Mouse (Mus musculus) midbrain, embryonic 10.5 days (tissue): Measurements from ENCODE around the gene Defb19. TPM values are rescaled to one million over a fixed set of nuclear protein-coding genes. Genes with fewer than 3 reads are reported as not detected.

Experiments
- DNase-seq: peaks from one replicate; pipeline ENCODE4 v3.0.0-alpha.2; 2017; ENCODE audit warnings: low spot score
- H3K27ac ChIP-seq: fragments of 300-500 bp; sonication (generic); replicated peaks from 2 replicates; pipeline ENCODE4 v1.5.1; 2016; ENCODE audit warnings: mild to moderate bottlenecking
- H3K27me3 ChIP-seq: fragments of 300-500 bp; sonication (generic); 2 replicates; pipeline ENCODE4 v1.6.1; 2016; ENCODE audit warnings: low read depth, mild to moderate bottlenecking; ENCODE audit not compliant: poor library complexity, severe bottlenecking
- H3K36me3 ChIP-seq: fragments of 300-500 bp; sonication (generic); 2 replicates; pipeline ENCODE4 v1.6.1; 2016; ENCODE audit warnings: mild to moderate bottlenecking, moderate library complexity
- H3K4me1 ChIP-seq: fragments of 300-500 bp; sonication (generic); 2 replicates; pipeline ENCODE4 v1.6.1; 2016
- H3K4me3 ChIP-seq: fragments of 300-500 bp; sonication (generic); 2 replicates; pipeline ENCODE4 v1.5.1; 2016; ENCODE audit warnings: mild to moderate bottlenecking, moderate library complexity
- H3K9me3 ChIP-seq: fragments of 300-500 bp; sonication (generic); replicated peaks from 2 replicates; pipeline ENCODE4 v1.6.1; 2016; ENCODE audit warnings: mild to moderate bottlenecking
- WGBS: fragments of 180-500 bp; shearing (Covaris S2); methylation state at CpG from one replicate; pipeline ENCODE4 v1.1.7; 2016; 5-methylcytosine and 5-hydroxymethylcytosine counted together
- polyA plus RNA-seq: library from polyadenylated mRNA; unstranded; fragments of >200 nt; fragmentation: Nextera tagmentation; extraction: Ambion mirVana; gene quantifications from 2 replicates; pipeline ENCODE4 v1.2.1, GENCODE M21; 2016

The Defb19 gene
- polyA plus RNA-seq, 1 experiment from 2014 or later = not detected

- Histone ChIP-seq H3K4me1 (peaks cover 4% of the 10 kb centered on the region; the same call in 1 of the 2 replicates), H3K9me3 (no peaks in the 10 kb centered on the region), H3K27ac (no peak within 1 kb of the TSS), H3K4me3 (no peak within 1 kb of the TSS), H3K36me3 (no peaks in the 10 kb centered on the region), H3K27me3 (no peaks in the 10 kb centered on the region)
- WGBS = 61% methylated on average over 11 of the region's 11 CpGs
- DNase-seq = peak; percentile 28
These were observed 7.9 kb downstream of the Defb19 start, which contains the start of gene Defb21 for GRCm38 (mm10) chr2:152572114-152572794. Gene Defb21 (plus strand): TSS chr2:152572744.

GRCm38 (mm10) chr2:152570313-152570712 is 9.8 kb downstream of the Defb19 start:
- Histone ChIP-seq H3K27me3 (no peaks in the 10 kb centered on the region), H3K36me3 (no peaks in the 10 kb centered on the region), H3K27ac (no peak overlapping the region), H3K9me3 (no peaks in the 10 kb centered on the region), H3K4me3 (no peak overlapping the region), H3K4me1 (no peaks in the 10 kb centered on the region)
- 81% methylated on average over 6 of the region's 6 CpGs for WGBS
- no peak for DNase-seq

GRCm38 (mm10) chr2:152569881-152570280 is 10.2 kb downstream of the Defb19 start:
- DNase-seq = no peak

GRCm38 (mm10) chr2:152569038-152569437 is 11.1 kb downstream of the Defb19 start, which contains the start of gene Gm17416:
Gene Gm17416 (plus strand): TSS chr2:152569338.
- Histone ChIP-seq H3K27ac (no peak within 1 kb of the TSS), H3K9me3 (no peaks in the 10 kb centered on the region), H3K4me1 (no peaks in the 10 kb centered on the region), H3K27me3 (no peaks in the 10 kb centered on the region), H3K36me3 (no peaks in the 10 kb centered on the region), H3K4me3 (no peak within 1 kb of the TSS)
- DNase-seq = no peak
- 89% methylated on average over 5 of the region's 5 CpGs for WGBS

More at GRCm38 (mm10) chr2:152569881-152570280, 10.2 kb downstream of the Defb19 start:
- WGBS = 87% methylated on average over 4 of the region's 4 CpGs
- no peaks in the 10 kb centered on the region for H3K4me1 ChIP-seq
- H3K4me3 ChIP-seq = no peak overlapping the region
- H3K9me3 ChIP-seq = no peaks in the 10 kb centered on the region
- no peak overlapping the region for H3K27ac ChIP-seq
- H3K27me3 ChIP-seq = no peaks in the 10 kb centered on the region
- no peaks in the 10 kb centered on the region for H3K36me3 ChIP-seq

- no peak for DNase-seq
- Histone ChIP-seq H3K4me1 (peaks cover 5% of the 10 kb centered on the region; the same call in 1 of the 2 replicates), H3K36me3 (no peaks in the 10 kb centered on the region), H3K4me3 (no peak overlapping the region), H3K27me3 (no peaks in the 10 kb centered on the region), H3K9me3 (no peaks in the 10 kb centered on the region), H3K27ac (no peak overlapping the region)
- 88% methylated on average over 7 of the region's 7 CpGs for WGBS
These were observed 23.5 kb downstream of the Defb19 start for GRCm38 (mm10) chr2:152556655-152557054.

GRCm38 (mm10) chr2:152553774-152554423 is 26.2 kb downstream of the Defb19 start:
- peak; percentile 62 for DNase-seq
- H3K4me3 ChIP-seq = peak overlapping the region; percentile 29; the same call in 1 of the 2 replicates

GRCm38 (mm10) chr2:152548124-152548523 is 32.0 kb downstream of the Defb19 start:
- Histone ChIP-seq H3K27ac (no peak overlapping the region), H3K4me1 (no peaks in the 10 kb centered on the region), H3K9me3 (0 out of 2 replicates have a peak, but pooled peaks cover under 1% of the 10 kb centered on the region), H3K36me3 (no peaks in the 10 kb centered on the region), H3K27me3 (no peaks in the 10 kb centered on the region), H3K4me3 (no peak overlapping the region)
- WGBS = 82% methylated on average over 5 of the region's 5 CpGs
- DNase-seq = no peak

More at GRCm38 (mm10) chr2:152553774-152554423, 26.2 kb downstream of the Defb19 start:
- Histone ChIP-seq H3K4me1 (peaks cover 5% of the 10 kb centered on the region; the same call in 1 of the 2 replicates), H3K27me3 (no peaks in the 10 kb centered on the region), H3K9me3 (no peaks in the 10 kb centered on the region), H3K36me3 (no peaks in the 10 kb centered on the region), H3K27ac (no peak overlapping the region; the same call in 1 of the 2 replicates)
- WGBS = 15% methylated on average over 16 of the region's 16 CpGs

GRCm38 (mm10) chr2:152544691-152545090 is 35.4 kb downstream of the Defb19 start:
- no peak overlapping the region for H3K27ac ChIP-seq
- H3K36me3 ChIP-seq = no peaks in the 10 kb centered on the region
- peaks cover 5% of the 10 kb centered on the region; the same call in 1 of the 2 replicates for H3K9me3 ChIP-seq
- WGBS = 24% methylated on average over 4 of the region's 4 CpGs
- DNase-seq = peak; percentile 37
- H3K4me1 ChIP-seq = no peaks in the 10 kb centered on the region
- no peak overlapping the region for H3K4me3 ChIP-seq
- no peaks in the 10 kb centered on the region for H3K27me3 ChIP-seq

- DNase-seq = no peak
- H3K4me3 ChIP-seq = no peak overlapping the region
- H3K27ac ChIP-seq = no peak overlapping the region
- 88% methylated on average over 4 of the region's 4 CpGs for WGBS
- H3K9me3 ChIP-seq = peaks cover 5% of the 10 kb centered on the region; the same call in 1 of the 2 replicates
- H3K4me1 ChIP-seq = no peaks in the 10 kb centered on the region
- no peaks in the 10 kb centered on the region for H3K36me3 ChIP-seq
- no peaks in the 10 kb centered on the region for H3K27me3 ChIP-seq
These were observed 36.6 kb downstream of the Defb19 start for GRCm38 (mm10) chr2:152543478-152543877.

GRCm38 (mm10) chr2:152542897-152543296 is 37.2 kb downstream of the Defb19 start:
- Histone ChIP-seq H3K4me1 (no peaks in the 10 kb centered on the region), H3K9me3 (peaks cover 5% of the 10 kb centered on the region; the same call in 1 of the 2 replicates), H3K27ac (no peak overlapping the region), H3K4me3 (no peak overlapping the region), H3K27me3 (no peaks in the 10 kb centered on the region), H3K36me3 (no peaks in the 10 kb centered on the region)
- DNase-seq = no peak
- 70% methylated on average over 2 of the region's 2 CpGs for WGBS

- no peaks in the 10 kb centered on the region for H3K4me1 ChIP-seq
- no peak for DNase-seq
- H3K27me3 ChIP-seq = no peaks in the 10 kb centered on the region
- H3K27ac ChIP-seq = no peak overlapping the region
- H3K36me3 ChIP-seq = no peaks in the 10 kb centered on the region
- no peak overlapping the region for H3K4me3 ChIP-seq
- H3K9me3 ChIP-seq = peaks cover 5% of the 10 kb centered on the region; the same call in 1 of the 2 replicates
- 91% methylated on average over 9 of the region's 9 CpGs for WGBS
These were observed 38.1 kb downstream of the Defb19 start for GRCm38 (mm10) chr2:152541979-152542378.

- H3K27ac ChIP-seq = no peak within 1 kb of the TSS
- peaks cover 5% of the 10 kb centered on the region; the same call in 1 of the 2 replicates for H3K9me3 ChIP-seq
- H3K4me3 ChIP-seq = no peak within 1 kb of the TSS
- H3K27me3 ChIP-seq = no peaks in the 10 kb centered on the region
- DNase-seq = no peak
- no peaks in the 10 kb centered on the region for H3K36me3 ChIP-seq
- H3K4me1 ChIP-seq = no peaks in the 10 kb centered on the region
- WGBS = 61% methylated on average over 13 of the region's 13 CpGs
These were observed 40.0 kb downstream of the Defb19 start, which contains the start of gene Defb29 for GRCm38 (mm10) chr2:152539944-152540710. Gene Defb29 (minus strand): TSS chr2:152540098.
